Mouse (Mus musculus): ENCODE data around the gene Zic1. TPM values are rescaled to one million over a fixed set of nuclear protein-coding genes. Genes with fewer than 3 reads are reported as not detected.

Zic1 gene
- total RNA-seq, 2 experiments from 2014 or later, result not detected

DNA sequence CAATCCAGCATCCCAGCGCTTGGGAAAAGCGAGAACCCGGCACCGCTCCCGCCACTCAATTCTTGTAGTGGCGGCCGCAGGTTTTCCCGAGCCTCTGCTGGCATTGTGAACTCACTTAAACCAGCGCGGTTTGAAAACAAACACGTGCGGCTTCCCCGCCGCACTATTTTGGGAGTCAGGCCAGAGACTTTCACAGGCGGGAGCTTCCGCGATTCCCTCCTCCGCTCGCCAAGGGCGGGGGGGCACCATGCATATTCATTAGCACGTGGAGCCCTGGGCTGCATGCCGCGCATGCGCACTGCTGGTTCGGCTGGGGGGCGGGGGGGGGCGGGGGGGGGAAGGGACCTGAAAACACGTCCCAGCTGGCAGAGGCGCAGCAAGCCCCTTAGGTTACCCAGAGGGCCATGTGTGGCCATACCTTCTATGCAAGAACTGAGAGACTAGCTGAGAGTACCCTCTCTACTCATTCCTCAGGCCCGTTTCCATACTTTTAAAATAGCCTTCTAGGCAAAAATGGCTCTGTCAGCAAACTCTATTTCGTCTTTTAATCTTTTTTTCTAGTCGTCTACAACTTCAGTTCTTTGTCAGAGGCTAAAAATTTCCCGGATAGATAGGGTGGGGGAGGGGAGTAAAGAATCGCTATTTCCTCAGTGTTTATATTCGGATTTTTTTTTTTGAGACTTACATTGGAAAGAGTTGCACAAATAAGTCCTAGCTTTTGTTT lies 9.8 kb downstream of the Zic1 start:
- no peak for ATAC-seq (replicated peaks; ENCODE audit: low FRiP score, poor library complexity, severe bottlenecking)

DNA sequence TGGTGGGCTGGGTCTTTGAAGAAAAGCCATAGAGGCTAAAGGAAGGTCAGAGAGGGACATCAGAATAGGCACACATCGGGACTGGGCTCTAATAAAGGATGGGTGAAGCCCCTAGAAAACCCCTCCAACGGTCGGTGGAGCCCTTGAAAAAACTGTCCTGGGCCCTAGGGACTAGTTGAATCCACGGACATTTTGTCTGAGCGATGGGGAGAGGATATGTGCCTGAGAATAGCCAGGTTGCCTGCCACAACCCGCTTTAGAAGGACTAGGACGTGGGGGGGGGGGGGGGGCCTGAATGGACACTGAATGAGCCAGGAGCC lies 10.4 kb downstream of the Zic1 start:
- no peak for ATAC-seq (replicated peaks; ENCODE audit: low FRiP score, poor library complexity, severe bottlenecking)

DNA sequence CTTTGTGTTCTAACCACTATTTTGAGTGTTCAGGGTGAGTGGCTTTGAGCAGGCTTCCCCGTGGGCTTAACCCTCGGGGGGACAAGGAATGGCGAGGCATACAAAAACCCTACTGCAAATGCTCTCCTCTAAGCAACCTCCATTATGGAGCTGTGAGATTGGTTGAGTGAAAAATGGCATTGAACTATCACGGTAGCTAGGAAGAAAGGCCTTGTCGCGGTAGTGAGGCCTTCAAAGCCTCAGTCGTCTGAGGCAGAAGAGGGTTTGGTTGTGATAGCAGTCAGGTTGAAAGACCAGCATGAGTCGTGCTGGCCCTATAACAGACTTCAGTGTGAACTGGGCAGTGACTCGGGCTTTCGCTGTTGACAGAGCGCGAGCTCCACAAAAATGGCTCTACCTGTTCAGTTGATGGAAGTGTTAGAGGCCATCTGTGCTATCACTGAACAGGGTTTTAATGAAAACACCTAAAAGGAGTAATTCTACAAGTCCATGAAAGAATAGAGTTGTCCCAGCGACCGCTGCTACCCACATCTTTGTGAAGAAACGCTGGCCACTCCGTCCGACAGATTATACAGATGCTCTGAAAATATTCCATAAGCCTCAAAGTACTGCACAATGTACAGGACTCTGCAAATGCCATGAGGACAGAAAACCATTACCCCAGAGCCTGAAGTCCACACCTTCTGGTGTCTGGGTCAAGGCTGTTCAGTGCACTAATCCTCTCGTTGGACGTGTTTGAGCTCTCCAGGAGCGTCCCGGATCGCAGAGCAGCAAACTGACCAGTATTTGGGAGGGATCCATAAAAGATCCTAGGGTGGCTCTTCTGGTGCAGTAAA lies 11.0 kb downstream of the Zic1 start:
- ATAC-seq (replicated peaks; ENCODE audit: low FRiP score, poor library complexity, severe bottlenecking), result no peak

DNA sequence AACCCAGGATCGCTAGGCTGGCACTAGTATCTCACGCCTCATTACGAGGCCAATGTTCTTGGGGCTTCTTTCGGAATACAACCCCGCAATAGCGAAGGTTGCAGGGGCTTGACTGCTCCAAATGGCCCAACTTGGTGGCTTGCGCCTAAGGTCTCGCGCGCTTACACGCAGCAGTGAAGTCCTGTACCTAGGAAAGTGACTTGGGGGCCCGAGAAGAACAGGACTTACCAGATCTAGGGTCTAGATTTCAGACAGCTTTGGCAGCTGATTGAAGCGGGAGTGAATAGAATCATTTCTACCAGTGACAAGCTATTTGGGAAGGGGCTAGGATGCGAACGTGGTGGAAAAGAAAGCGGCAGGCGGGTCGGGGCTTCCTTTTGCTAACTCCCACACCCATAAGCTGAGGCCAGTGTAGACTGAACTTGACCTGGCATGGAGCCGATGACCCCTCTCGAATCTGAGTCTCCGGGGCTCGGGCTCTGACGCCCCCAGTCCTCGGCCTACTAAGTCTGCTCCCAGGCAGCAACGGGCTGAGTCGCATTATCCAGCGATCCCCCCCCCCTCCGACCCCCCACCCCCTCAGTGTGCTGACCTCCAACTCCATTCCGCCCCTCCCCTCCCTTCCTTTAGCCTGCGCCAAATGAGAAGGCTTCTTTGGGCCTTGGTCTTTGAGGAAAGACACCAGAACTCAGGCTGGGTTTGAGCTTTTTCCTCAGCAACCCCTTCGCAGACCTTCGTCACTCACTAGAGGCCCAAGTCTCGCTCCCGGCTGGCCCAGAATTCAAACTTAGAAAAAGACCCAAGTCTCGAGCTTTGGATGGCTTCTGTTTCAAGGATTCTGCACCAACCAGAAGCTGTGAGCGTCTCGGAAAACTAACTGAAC lies 11.8 kb downstream of the Zic1 start:
- ATAC-seq (replicated peaks; ENCODE audit: low FRiP score, poor library complexity, severe bottlenecking), result no peak

DNA sequence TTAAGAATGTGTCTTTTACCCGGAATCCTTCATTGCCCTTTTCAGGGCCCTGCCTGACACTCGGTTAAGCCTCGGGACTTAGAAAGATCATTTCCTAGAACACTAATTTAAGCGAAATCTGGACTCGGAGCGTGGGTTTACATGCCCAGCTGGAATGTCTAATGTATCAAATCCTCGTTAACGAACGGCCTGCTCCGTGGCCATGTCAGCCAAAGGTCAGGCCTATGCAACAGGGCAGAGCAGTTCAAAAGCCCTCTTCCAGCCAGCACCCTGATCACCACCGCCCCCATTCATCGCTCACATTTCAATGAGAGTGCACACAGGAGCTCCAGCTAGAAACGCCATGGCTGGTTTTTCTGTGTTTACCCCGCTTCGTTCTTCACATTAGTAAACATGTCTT lies 12.8 kb downstream of the Zic1 start:
- ATAC-seq (replicated peaks; ENCODE audit: low FRiP score, poor library complexity, severe bottlenecking), result no peak

DNA sequence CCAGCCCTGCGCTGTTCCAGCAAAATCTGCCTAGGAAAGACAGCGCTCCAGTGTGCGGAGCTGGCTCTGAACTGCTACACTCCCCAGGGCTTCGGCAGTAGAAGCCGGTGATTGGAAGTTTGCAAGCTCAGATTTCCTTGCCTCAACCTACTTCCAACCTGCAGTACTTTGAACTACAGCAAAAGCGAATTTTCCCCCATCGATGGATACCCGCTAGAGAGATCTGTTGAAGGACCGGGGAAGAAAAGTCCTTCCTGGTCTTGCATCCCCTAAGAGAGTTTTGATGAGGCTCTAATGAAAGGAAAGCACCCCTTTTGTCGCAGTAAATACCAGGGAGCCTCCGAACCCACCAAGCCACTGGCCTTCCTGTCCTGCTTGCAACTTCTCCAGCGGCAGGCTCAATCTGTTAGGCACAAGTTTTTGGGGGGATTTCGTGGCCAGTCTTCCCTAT lies 13.6 kb downstream of the Zic1 start:
- no peak for ATAC-seq (replicated peaks; ENCODE audit: low FRiP score, poor library complexity, severe bottlenecking)

DNA sequence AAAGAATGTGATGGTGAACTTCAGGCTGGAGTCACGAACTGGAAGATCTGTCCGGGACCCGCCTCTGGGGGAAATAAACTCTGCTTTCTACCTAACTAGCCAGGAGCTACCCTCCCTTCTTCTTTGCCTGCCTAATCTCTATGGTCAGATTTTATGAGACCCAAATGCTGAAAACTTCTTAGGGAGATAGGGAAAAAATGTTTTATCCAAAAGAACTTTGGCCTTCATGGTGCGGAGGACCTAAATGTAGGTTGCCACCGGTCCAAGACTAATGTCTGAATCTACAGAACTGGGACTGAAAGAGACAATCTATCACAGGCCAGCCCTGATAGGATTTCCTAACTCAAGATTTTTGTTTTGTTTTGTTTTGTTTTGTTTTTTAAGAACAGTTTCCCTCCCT lies 14.2 kb downstream of the Zic1 start:
- ATAC-seq (replicated peaks; ENCODE audit: low FRiP score, poor library complexity, severe bottlenecking), result no peak

DNA sequence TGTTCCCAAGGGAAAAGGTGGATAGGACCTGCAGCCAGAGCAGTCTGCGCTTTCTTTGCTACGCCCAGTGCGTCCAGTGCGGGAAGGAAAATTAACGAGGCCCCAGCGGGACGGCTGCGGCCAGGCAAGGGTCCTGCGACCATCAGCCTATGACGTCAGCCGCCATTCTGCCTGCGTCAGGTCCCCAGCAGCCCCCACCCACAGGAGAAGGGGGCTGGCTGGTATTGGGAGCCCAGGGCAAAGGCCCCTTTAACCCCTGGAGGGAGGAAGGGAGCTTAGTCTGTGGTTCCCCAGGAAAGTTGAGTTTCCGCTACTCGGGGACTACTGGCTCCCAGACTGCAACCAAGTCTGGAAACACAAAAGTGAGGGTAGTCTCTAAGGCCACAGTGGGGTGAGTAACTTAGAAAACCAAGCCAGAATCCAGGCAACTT lies 14.7 kb downstream of the Zic1 start:
- ATAC-seq (replicated peaks; ENCODE audit: low FRiP score, poor library complexity, severe bottlenecking), result no peak

- no peak for ATAC-seq (replicated peaks; ENCODE audit: low FRiP score, poor library complexity, severe bottlenecking)
Measured at GRCm38 (mm10) chr9:91350211-91350791, 15.3 kb downstream of the Zic1 start.

DNA sequence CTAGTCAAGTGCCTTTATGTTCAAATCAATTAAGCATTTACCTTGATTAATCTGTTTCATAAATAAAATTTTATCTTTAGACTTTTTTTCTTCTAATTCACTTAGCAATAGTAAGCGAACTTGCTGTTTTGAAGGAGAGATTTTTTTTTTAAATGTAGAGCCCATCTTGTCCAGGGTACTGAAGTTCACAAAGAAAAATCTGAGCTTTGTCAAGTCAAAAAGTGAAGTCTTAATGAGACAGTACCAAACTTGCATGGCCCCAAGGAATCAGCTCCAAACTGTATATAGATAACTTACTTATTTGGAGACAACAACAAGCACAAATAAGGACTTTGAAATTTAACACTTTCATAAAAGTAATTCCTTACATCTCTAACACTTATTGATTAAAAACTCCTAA lies 16.9 kb downstream of the Zic1 start:
- ATAC-seq (replicated peaks; ENCODE audit: low FRiP score, poor library complexity, severe bottlenecking), result no peak

DNA sequence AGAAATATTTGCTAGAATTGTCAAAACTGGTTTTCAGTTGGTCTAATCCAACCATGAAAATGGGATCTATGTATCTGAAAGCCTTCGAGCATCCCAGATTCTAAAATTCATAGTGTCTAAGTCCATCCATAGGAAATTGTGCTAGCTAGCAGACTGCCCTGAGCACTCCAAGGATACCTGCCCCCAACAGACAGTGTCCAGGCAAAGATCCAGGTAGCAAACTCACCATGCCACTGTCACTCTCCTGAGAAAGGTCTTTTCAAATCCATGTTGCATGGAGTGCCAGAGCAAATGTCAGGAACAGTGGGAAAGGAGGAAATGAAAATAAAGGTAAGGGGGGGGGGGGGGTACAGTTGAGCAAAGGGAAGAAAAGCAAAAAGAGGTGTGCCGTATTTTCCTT lies 18.0 kb downstream of the Zic1 start:
- no peak for ATAC-seq (replicated peaks; ENCODE audit: low FRiP score, poor library complexity, severe bottlenecking)

Other genes with a start within 250 kb of the Zic1 start
- gene Zic4, start 3.4 kb downstream of the Zic1 start, total RNA-seq (2015; ENCODE audit: low replicate concordance), result not detected in 2 replicates
- gene Zic4, start 3.4 kb downstream of the Zic1 start, total RNA-seq (2017; ENCODE audit: low replicate concordance), result 0.28 TPM in 1 of 2 replicates, not detected in the other

Data from erythroblast, adult 5-6 weeks (primary cell).